Mouse (Mus musculus): ENCODE measurements at regions not wholly inside any gene's neighbourhood (a gene's known extent, or its start where the extent isn't known, plus 50 kb on each side); places are given as distances from the start of the nearest gene placed in this dataset.
A peak's percentile ranks its signal among the peaks of the same experiment; 100 is the strongest.

- Histone ChIP-seq H3K4me1 (ENCODE audit: control insufficient read depth, insufficient read depth, low read length) (no peaks in the 10 kb centered on the region), H3K4me3 (replicated peaks; ENCODE audit: extremely low read depth, low read depth, low read length) (no peak overlapping the region)
- no peak for TF ChIP-seq CTCF (IDR thresholded peaks at IDR 0.05; ENCODE audit: insufficient read depth, low read length)
- no peak for TF ChIP-seq POLR2A (IDR thresholded peaks at IDR 0.05; ENCODE audit: borderline replicate concordance, extremely low read depth, low read depth, low read length)
- no peak for DNase-seq
- 51% methylated on average over 4 of the region's 4 CpGs for WGBS
These were observed 62.8 kb upstream of the Dgkg start for GRCm38 (mm10) chr16:22719791-22720190.

GRCm38 (mm10) chr16:22719304-22719703 lies 62.3 kb upstream of the Dgkg start:
- DNase-seq, result peak; percentile 11
- no peaks in the 10 kb centered on the region for H3K4me1 ChIP-seq (ENCODE audit: control insufficient read depth, insufficient read depth, low read length)
- 42% methylated on average over 7 of the region's 7 CpGs for WGBS

GRCm38 (mm10) chr16:22717462-22717861 lies 60.4 kb upstream of the Dgkg start:
- TF ChIP-seq POLR2A (IDR thresholded peaks at IDR 0.05; ENCODE audit: borderline replicate concordance, extremely low read depth, low read depth, low read length) (no peak), CTCF (IDR thresholded peaks at IDR 0.05; ENCODE audit: insufficient read depth, low read length) (no peak)
- WGBS, result 64% methylated on average over 2 of the region's 2 CpGs
- Histone ChIP-seq H3K4me3 (replicated peaks; ENCODE audit: extremely low read depth, low read depth, low read length) (no peak overlapping the region), H3K4me1 (ENCODE audit: control insufficient read depth, insufficient read depth, low read length) (no peaks in the 10 kb centered on the region)
- DNase-seq, result no peak

More at GRCm38 (mm10) chr16:22719304-22719703, 62.3 kb upstream of the Dgkg start:
- peak; percentile 33; the same call in 1 of the 2 replicates for TF ChIP-seq CTCF (IDR thresholded peaks at IDR 0.05; ENCODE audit: insufficient read depth, low read length)
- TF ChIP-seq POLR2A (IDR thresholded peaks at IDR 0.05; ENCODE audit: borderline replicate concordance, extremely low read depth, low read depth, low read length), result no peak
- H3K4me3 ChIP-seq (replicated peaks; ENCODE audit: extremely low read depth, low read depth, low read length), result no peak overlapping the region

GRCm38 (mm10) chr16:22716306-22716830 lies 59.3 kb upstream of the Dgkg start:
- H3K4me1 ChIP-seq (ENCODE audit: control insufficient read depth, insufficient read depth, low read length), result no peaks in the 10 kb centered on the region
- 89% methylated on average over 8 of the region's 8 CpGs for WGBS
- DNase-seq, result no peak
- TF ChIP-seq POLR2A (IDR thresholded peaks at IDR 0.05; ENCODE audit: borderline replicate concordance, extremely low read depth, low read depth, low read length) (no peak), CTCF (IDR thresholded peaks at IDR 0.05; ENCODE audit: insufficient read depth, low read length) (no peak)
- no peak overlapping the region for H3K4me3 ChIP-seq (replicated peaks; ENCODE audit: extremely low read depth, low read depth, low read length)

GRCm38 (mm10) chr16:22714315-22714714 lies 57.3 kb upstream of the Dgkg start:
- TF ChIP-seq CTCF (IDR thresholded peaks at IDR 0.05; ENCODE audit: insufficient read depth, low read length), result no peak
- TF ChIP-seq POLR2A (IDR thresholded peaks at IDR 0.05; ENCODE audit: borderline replicate concordance, extremely low read depth, low read depth, low read length), result no peak
- WGBS, result 88% methylated on average over 2 of the region's 2 CpGs
- no peak for DNase-seq
- no peak overlapping the region for H3K4me3 ChIP-seq (replicated peaks; ENCODE audit: extremely low read depth, low read depth, low read length)
- no peaks in the 10 kb centered on the region for H3K4me1 ChIP-seq (ENCODE audit: control insufficient read depth, insufficient read depth, low read length)

GRCm38 (mm10) chr16:22708768-22709167 lies 51.7 kb upstream of the Dgkg start:
- 59% methylated on average over 9 of the region's 9 CpGs for WGBS
- Histone ChIP-seq H3K4me3 (replicated peaks; ENCODE audit: extremely low read depth, low read depth, low read length) (no peak overlapping the region), H3K4me1 (ENCODE audit: control insufficient read depth, insufficient read depth, low read length) (no peaks in the 10 kb centered on the region)
- DNase-seq, result no peak
- no peak for TF ChIP-seq POLR2A (IDR thresholded peaks at IDR 0.05; ENCODE audit: borderline replicate concordance, extremely low read depth, low read depth, low read length)
- no peak for TF ChIP-seq CTCF (IDR thresholded peaks at IDR 0.05; ENCODE audit: insufficient read depth, low read length)

Data from lung, adult 2 months (tissue).